ENCODE assay signal across 10 mouse cellular contexts in the genomic region with DNA sequence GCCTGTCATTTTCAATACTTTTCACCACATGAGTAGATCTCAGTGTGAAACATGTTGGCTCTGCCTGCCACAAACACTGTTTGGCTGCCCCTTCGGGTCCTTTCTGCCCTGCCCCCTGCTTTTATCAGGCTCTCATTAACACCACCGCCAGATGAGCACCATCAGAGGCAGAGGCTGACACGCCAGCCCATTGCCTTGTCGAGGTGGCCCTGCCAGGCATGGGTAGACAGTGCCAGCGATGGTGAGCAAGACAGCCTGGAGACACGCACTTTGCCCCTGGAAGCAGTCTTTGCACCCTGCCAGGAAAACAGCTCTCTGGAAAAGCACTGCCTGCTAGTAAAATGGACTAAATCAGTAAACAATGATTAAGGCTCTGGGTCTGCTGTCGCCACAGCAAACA.
A peak's percentile ranks its signal among the peaks of the same experiment; 100 is the strongest.
DNase-seq lines count a peak whose midpoint lies in the region; ATAC-seq lines count a peak whose summit lies in the region.
"Had no signal": no experiment of that assay in that cellular context is flagged by ENCODE, and none has a peak within 500 bp of the region (broad histone marks: within the 10 kb centered on the region; RNA-seq: fewer than 3 reads in every experiment).

No protein-coding gene starts in this region.

- intact Hi-C loops in heart, postnatal 25 days (cut with DNase I) = no loop called here
- intact Hi-C loops in gastrocnemius, postnatal 14 days (cut with DNase I; ENCODE audit: low total_unique reads) = no loop called here

- no peak for ATAC-seq in megakaryocyte, adult 5-6 weeks (ENCODE audit: poor library complexity, severe bottlenecking)
- peak; percentile 70; the same call in 1 of the 2 replicates for ATAC-seq in midbrain, embryonic 15.5 days (replicated peaks)
- ATAC-seq in activated CD4-positive, CD25-positive, alpha-beta regulatory T cell, adult 4 months = no peak

- peaks cover 3% of the 10 kb centered on the region; the same call in 1 of the 2 replicates for H3K9me3 ChIP-seq in megakaryocyte, embryonic 14.5 days
- H3K9me3 ChIP-seq in midbrain, embryonic 15.5 days = no peaks in the 10 kb centered on the region

- no peak overlapping the region for H3K27ac ChIP-seq in midbrain, embryonic 15.5 days
- H3K27ac ChIP-seq: macrophage had no signal

- peaks cover 8% of the 10 kb centered on the region for H3K4me1 ChIP-seq in megakaryocyte, embryonic 14.5 days
- H3K4me1 ChIP-seq in midbrain, embryonic 15.5 days = peaks cover 6% of the 10 kb centered on the region

- 22% methylated on average over 7 of the region's 7 CpGs for WGBS in midbrain, embryonic 15.5 days

- peaks cover 4% of the 10 kb centered on the region for H3K27me3 ChIP-seq in megakaryocyte, embryonic 14.5 days (replicated peaks)
- no peaks in the 10 kb centered on the region for H3K27me3 ChIP-seq in midbrain, embryonic 15.5 days (replicated peaks)

- peak overlapping the region; percentile 17 for H3K4me2 ChIP-seq in midbrain, embryonic 15.5 days

- DNase-seq in heart, postnatal 25 days (ENCODE audit: low spot score) = peak; percentile 13
- peak; percentile 67 for DNase-seq in kidney, postnatal 14 days
- DNase-seq in gastrocnemius, adult 18-20 months (ENCODE audit: low spot score) = no peak
- DNase-seq in gastrocnemius, postnatal 14 days = no peak

- no peak overlapping the region for H3K9ac ChIP-seq in midbrain, embryonic 15.5 days

- no peaks in the 10 kb centered on the region for H3K36me3 ChIP-seq in megakaryocyte, embryonic 14.5 days (replicated peaks; ENCODE audit: low read length)
- no peaks in the 10 kb centered on the region for H3K36me3 ChIP-seq in midbrain, embryonic 15.5 days (replicated peaks)

- peak overlapping the region; percentile 70 for H3K4me3 ChIP-seq in megakaryocyte, embryonic 14.5 days (replicated peaks)
- H3K4me3 ChIP-seq in midbrain, embryonic 15.5 days = no peak overlapping the region
- H3K4me3 ChIP-seq: erythroblast, embryonic 14.5 days had no signal

Comparison
In these comparisons a context has a peak if more than half of its experiments do, and no peak if none do; other contexts are left out.
1. DNase-seq: peak in heart, postnatal 25 days (single experiment) and kidney, postnatal 14 days (single experiment); none in gastrocnemius, adult 18-20 months (single experiment) and gastrocnemius, postnatal 14 days (single experiment).